Mouse (Mus musculus) intestine, embryonic 16.5 days (tissue): ENCODE results near the gene Phtf1. TPM values are rescaled to one million over a fixed set of nuclear protein-coding genes. Genes with fewer than 3 reads are reported as not detected.
A peak's percentile ranks its signal among the peaks of the same experiment; 100 is the strongest.

Experiments
- ATAC-seq: fragments of 200-750 bp; cut with Nextera tagmentation; 2 replicates; pipeline ENCODE4 v1.8.0; 2017; ENCODE audit warnings: moderate TSS enrichment, moderate library complexity
- H3K27ac ChIP-seq: fragments of 300-500 bp; sonication (generic); 2 replicates; pipeline ENCODE4 v1.5.1; 2014; ENCODE audit warnings: mild to moderate bottlenecking, low read length
- H3K27me3 ChIP-seq: fragments of 300-500 bp; sonication (generic); replicated peaks from 2 replicates; pipeline ENCODE4 v1.6.1; 2014; ENCODE audit warnings: low read length, control low read depth, mixed read lengths; ENCODE audit not compliant: control insufficient read depth, insufficient read depth
- H3K36me3 ChIP-seq: fragments of 300-500 bp; sonication (generic); 2 replicates; pipeline ENCODE4 v1.6.1; 2014; ENCODE audit warnings: low read length, control low read depth; ENCODE audit not compliant: control insufficient read depth, insufficient read depth
- H3K4me1 ChIP-seq: fragments of 300-500 bp; sonication (generic); 2 replicates; pipeline ENCODE4 v1.6.1; 2014; ENCODE audit warnings: low read length, control low read depth, mixed read lengths; ENCODE audit not compliant: control insufficient read depth, insufficient read depth
- H3K4me2 ChIP-seq: fragments of 300-500 bp; sonication (generic); 2 replicates; pipeline ENCODE4 v1.6.1; 2014; ENCODE audit warnings: low read depth, low read length, control low read depth
- H3K4me3 ChIP-seq: fragments of 300-500 bp; sonication (generic); 2 replicates; pipeline ENCODE4 v1.5.1; 2014; ENCODE audit warnings: mild to moderate bottlenecking, low read length
- H3K9ac ChIP-seq: fragments of 300-500 bp; sonication (generic); 2 replicates; pipeline ENCODE4 v1.6.1; 2014; ENCODE audit warnings: low read depth, low read length
- H3K9me3 ChIP-seq: fragments of 300-500 bp; sonication (generic); 2 replicates; pipeline ENCODE4 v1.6.1; 2016; ENCODE audit warnings: low read length, control low read depth; ENCODE audit not compliant: control insufficient read depth
- WGBS: fragments of 180-500 bp; shearing (Covaris S2); extraction: QIAGEN DNeasy Blood & Tissue Kit; methylation state at CpG from one replicate; pipeline ENCODE4 v1.1.7; 2014; 5-methylcytosine and 5-hydroxymethylcytosine counted together
- polyA plus RNA-seq: library from polyadenylated mRNA; unstranded; fragments of >200 nt; fragmentation: Nextera tagmentation; extraction: Ambion mirVana; gene quantifications from 2 replicates; pipeline ENCODE4 v1.2.1, GENCODE M21; 2015

The Phtf1 gene
- polyA plus RNA-seq = 12.7 and 13.5 TPM in 2 replicates

DNA sequence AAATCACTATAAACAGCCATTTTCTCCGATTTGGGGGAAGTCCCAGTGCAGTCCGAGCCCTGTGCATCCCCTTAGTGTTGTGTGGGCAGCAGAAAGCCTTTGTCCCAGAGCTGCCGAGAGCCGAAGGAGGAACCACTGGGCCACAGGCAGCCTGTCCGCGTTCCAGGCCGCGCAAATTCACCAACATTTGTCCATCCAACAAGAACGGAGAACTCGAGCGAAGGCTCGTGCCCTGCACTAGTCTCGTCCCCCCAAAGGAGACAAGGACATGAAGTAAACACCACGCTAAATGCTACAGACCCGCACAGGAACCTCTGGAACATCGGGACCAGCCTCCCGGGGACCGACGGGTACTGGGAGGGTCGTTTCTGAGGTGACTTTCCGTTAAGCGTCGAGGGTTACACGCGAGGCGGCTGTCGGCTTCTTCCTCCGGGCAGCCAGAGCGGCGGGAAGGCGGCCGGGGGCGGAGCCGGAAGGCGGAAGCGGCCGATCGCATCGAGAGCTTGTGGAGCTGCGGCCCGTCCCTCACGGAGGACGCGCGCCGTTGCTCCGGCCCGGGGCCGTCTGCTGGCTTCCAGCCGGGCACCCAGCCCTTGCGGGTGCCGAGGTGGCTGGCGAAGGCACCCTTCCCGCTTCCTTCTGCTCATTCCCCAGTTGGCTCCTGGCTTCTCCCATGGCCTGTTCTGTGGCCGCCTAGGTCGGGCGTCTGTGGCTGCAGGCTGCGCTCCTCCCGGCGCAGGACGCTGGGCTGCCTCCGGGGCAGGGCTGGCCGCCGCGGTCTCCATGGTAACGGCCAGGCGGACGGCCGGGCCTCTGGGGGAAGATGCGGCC, at the start of gene Phtf1:
TSS of gene Phtf1 (plus strand) at position 250 of the 831 bp plus-strand sequence.
- Histone ChIP-seq H3K36me3 (no peaks in the 10 kb centered on the region), H3K4me1 (peaks cover 12% of the 10 kb centered on the region), H3K9me3 (no peaks in the 10 kb centered on the region), H3K27me3 (no peaks in the 10 kb centered on the region), H3K9ac (peak within 1 kb of the TSS; percentile 87), H3K4me2 (peak within 1 kb of the TSS; percentile 83), H3K4me3 (peak within 1 kb of the TSS; percentile 96), H3K27ac (peak within 1 kb of the TSS; percentile 96)
- ATAC-seq = peak; percentile 99
- WGBS = under 1% methylated on average over 69 of the region's 70 CpGs

DNA sequence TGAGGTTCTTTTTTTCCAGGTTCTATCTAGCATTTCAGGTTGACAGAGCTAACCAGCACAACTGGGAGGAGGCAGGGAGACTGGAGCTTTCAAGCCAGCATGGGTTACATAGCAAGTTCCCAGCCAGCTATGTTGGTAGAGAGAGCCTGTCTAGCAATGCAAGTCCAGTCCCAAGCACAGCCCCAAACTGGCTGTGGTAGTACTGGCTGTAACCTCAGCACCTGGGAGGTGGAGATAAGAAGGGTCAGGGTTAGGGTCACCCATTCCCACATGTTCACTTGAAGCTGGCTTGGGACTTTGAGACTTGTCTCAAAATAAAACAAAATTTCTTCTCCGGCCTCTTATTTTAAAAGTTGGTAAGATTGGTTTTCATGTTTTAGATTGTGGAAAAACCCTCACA, 47.8 kb upstream of the Phtf1 start:
- no peak overlapping the region for H3K4me3 ChIP-seq
- no peaks in the 10 kb centered on the region for H3K36me3 ChIP-seq
- peaks cover 13% of the 10 kb centered on the region; the same call in 1 of the 2 replicates for H3K4me1 ChIP-seq
- no peaks in the 10 kb centered on the region for H3K27me3 ChIP-seq
- no peak overlapping the region for H3K9ac ChIP-seq
- no peak overlapping the region for H3K4me2 ChIP-seq
- H3K27ac ChIP-seq = no peak overlapping the region
- WGBS = 93% methylated on average over 1 of the region's 1 CpGs
- H3K9me3 ChIP-seq = no peaks in the 10 kb centered on the region
- no peak for ATAC-seq

DNA sequence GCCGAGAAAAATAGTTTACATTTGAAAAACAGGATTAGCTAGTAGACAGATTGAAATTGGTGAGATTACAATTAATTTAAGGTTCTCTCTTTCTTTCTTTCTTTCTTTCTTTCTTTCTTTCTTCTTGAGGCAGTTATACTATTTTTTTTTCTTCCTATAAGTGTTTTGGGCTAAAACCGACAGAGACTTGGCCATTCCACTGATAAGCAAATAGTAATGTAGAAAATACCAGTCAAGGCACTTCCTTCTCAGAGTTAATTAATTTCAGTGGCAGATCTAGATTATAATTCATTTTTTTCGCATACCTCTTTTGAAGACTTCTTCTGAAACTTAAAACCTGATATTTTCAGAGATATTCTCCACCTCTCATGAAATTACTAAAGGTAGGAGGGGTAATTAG, 42.6 kb upstream of the Phtf1 start:
- WGBS = 62% methylated on average over 3 of the region's 3 CpGs
- Histone ChIP-seq H3K36me3 (no peaks in the 10 kb centered on the region), H3K9ac (no peak overlapping the region), H3K27me3 (no peaks in the 10 kb centered on the region), H3K4me3 (no peak overlapping the region), H3K4me1 (peaks cover 3% of the 10 kb centered on the region; the same call in 1 of the 2 replicates), H3K27ac (no peak overlapping the region), H3K4me2 (no peak overlapping the region), H3K9me3 (no peaks in the 10 kb centered on the region)
- ATAC-seq = no peak

DNA sequence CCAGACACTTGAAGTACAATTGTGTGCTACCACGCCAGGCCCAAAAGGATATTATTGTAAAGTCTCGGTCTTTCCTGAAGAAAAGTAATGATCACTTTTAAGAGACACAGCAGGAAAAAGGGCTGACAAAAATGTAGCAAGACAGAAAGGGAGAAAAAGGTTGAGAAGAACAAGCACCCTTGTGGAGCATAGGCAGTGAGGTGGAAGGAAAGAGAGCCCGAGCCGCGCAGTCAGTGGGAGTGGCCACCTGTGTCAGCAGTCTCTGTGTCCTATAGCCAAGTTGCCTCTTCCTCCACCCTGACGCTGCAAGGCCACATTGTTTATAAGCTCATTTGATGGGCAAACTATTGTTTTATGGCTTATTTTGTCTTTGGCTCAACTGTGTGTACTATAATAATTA, 40.4 kb upstream of the Phtf1 start:
- no peak overlapping the region for H3K27ac ChIP-seq
- no peak overlapping the region for H3K4me2 ChIP-seq
- WGBS = 62% methylated on average over 6 of the region's 6 CpGs
- no peak for ATAC-seq
- no peaks in the 10 kb centered on the region for H3K36me3 ChIP-seq
- H3K4me1 ChIP-seq = peaks cover 3% of the 10 kb centered on the region; the same call in 1 of the 2 replicates
- H3K27me3 ChIP-seq = no peaks in the 10 kb centered on the region
- no peak overlapping the region for H3K9ac ChIP-seq
- no peaks in the 10 kb centered on the region for H3K9me3 ChIP-seq
- no peak overlapping the region for H3K4me3 ChIP-seq

DNA sequence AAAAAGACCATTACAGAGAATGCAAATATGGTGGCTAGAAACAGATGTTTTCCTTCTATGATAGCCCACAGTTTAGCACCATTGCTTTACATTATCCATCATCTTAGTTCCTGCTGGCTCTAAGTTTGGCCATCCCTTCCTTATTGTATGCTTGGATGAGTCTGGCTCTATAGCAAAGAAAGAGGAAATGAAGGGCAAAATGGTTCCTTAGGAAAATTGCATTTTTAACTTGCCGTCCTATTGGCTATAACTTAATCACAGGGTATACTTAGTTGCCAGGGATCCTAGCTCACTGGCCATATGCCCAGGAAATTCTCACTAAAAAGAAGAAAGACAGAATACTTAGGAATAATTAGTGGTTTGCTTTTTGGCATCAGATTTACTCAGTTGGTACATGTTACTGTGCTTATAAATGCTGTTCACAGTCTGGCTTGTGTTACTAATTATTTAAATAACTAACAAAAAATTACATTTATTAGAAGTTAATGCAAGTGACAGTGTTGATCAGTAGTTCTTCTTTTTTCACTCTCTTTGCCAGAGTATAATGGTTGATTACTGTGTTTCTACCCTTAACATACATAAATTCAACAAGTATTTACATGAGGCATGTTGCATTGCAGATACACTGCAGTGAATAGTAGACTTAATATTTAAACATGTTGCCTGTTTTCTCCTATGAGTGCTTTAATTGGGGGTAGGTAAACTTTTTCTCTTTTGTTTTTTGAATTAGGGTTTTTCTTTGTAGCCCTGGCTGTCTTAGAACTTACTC, 22.9 kb upstream of the Phtf1 start:
- H3K4me3 ChIP-seq = no peak overlapping the region
- H3K36me3 ChIP-seq = no peaks in the 10 kb centered on the region
- H3K9me3 ChIP-seq = no peaks in the 10 kb centered on the region
- ATAC-seq = no peak
- H3K27ac ChIP-seq = no peak overlapping the region
- 76% methylated on average over 1 of the region's 1 CpGs for WGBS
- H3K4me1 ChIP-seq = no peaks in the 10 kb centered on the region
- H3K4me2 ChIP-seq = no peak overlapping the region
- no peaks in the 10 kb centered on the region for H3K27me3 ChIP-seq
- no peak overlapping the region for H3K9ac ChIP-seq

DNA sequence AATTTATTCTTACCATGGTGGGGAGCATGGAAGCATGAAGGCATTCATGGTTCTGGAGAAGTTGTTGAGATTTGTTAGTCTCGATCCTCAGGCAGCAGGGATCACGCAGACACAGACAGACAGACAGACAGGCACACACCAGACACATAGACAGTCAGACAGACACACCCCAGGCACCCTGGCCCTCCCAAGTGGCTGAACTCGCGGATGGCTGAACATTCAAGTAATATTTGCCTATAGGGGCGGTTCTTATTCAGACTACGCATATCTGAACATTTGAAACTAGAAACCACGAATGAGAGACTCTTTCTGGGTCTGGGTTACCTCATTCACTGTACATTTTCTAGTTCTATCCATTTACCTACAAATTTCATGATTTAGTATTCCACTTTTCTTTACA, 19.2 kb upstream of the Phtf1 start:
- WGBS = 87% methylated on average over 7 of the region's 7 CpGs
- no peak overlapping the region for H3K9ac ChIP-seq

DNA sequence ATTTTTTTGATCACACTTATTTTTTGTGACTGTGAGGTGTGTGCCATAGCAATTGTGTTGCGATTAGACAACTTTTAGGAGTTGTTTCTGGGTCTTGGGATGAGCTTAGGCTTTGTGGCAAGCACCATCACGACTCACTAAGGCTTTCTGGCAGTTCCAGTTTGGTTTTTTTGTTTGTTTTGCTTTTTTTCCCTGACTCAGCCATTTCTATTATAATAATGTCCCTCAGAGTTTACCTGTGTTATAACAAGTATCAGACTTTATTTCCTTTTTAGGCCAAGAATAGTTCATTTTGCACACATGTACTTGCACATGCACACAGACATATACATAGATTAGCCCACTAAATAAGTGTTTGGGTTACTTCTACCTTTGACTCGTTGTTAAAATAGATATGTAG, 7.3 kb upstream of the Phtf1 start:
- H3K4me2 ChIP-seq = no peak overlapping the region
- H3K36me3 ChIP-seq = peaks cover 4% of the 10 kb centered on the region; the same call in 1 of the 2 replicates
- 90% methylated on average over 3 of the region's 3 CpGs for WGBS
- ATAC-seq = no peak
- no peaks in the 10 kb centered on the region for H3K27me3 ChIP-seq
- H3K4me1 ChIP-seq = no peaks in the 10 kb centered on the region
- H3K9ac ChIP-seq = no peak overlapping the region
- H3K4me3 ChIP-seq = no peak overlapping the region
- H3K27ac ChIP-seq = no peak overlapping the region
- no peaks in the 10 kb centered on the region for H3K9me3 ChIP-seq

More for the DNA sequence above, 19.2 kb upstream of the Phtf1 start:
- H3K9me3 ChIP-seq = no peaks in the 10 kb centered on the region
- no peaks in the 10 kb centered on the region for H3K36me3 ChIP-seq
- H3K4me1 ChIP-seq = no peaks in the 10 kb centered on the region
- no peak overlapping the region for H3K4me3 ChIP-seq
- H3K27me3 ChIP-seq = no peaks in the 10 kb centered on the region
- H3K4me2 ChIP-seq = no peak overlapping the region
- no peak overlapping the region for H3K27ac ChIP-seq
- no peak for ATAC-seq

DNA sequence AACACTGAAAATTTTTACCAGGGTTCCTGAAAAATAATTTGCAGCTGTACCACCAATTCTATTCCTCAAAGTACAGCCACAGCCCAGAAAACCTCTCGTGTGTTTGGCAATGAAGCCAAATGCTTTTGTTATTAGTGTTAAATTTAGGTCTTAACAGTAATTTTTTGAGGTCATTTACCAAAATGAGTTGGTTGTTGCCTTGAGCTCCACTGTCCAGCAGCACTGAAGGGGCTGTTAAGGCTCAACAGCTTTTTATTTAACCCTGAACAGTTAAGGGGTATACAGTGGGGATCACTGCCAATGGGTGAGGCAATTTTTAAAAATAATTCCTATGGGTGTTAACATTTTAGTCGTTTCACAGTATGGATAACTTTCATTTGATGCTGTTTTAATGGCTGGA, 679 bp upstream of the Phtf1 start:
- ATAC-seq = no peak
- H3K4me1 ChIP-seq = peaks cover 12% of the 10 kb centered on the region
- H3K27me3 ChIP-seq = no peaks in the 10 kb centered on the region
- H3K4me3 ChIP-seq = peak overlapping the region; percentile 96
- H3K4me2 ChIP-seq = peak overlapping the region; percentile 83
- H3K9ac ChIP-seq = peak overlapping the region; percentile 87
- H3K36me3 ChIP-seq = 0 out of 2 replicates have a peak, but pooled peaks cover 2% of the 10 kb centered on the region
- WGBS = 30% methylated on average over 2 of the region's 2 CpGs
- no peak overlapping the region; the same call in 1 of the 2 replicates for H3K27ac ChIP-seq
- H3K9me3 ChIP-seq = no peaks in the 10 kb centered on the region

DNA sequence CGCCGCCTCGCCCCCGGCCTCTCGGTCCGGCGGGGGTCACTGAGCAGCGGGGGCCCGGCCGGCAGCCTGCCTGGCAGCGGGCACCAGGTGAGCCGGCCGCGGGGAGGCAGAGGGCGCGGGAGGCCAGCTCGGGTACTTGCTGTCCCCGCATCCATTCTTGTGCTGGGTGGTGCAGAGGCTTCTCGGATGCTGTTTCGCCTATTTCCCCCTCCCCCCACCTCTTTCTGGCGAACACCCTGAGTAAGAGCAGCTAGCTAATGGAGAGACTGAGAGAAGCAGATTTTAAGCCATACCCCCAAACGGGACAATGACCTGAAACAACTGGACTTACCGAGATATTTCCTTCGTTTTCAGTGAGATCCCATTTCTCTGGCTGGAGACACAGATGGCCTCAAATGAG, 791 bp downstream of the Phtf1 start:
- ATAC-seq = peak; percentile 60
- peak overlapping the region; percentile 96 for H3K27ac ChIP-seq

More for the DNA sequence above, 791 bp downstream of the Phtf1 start:
- H3K9ac ChIP-seq = peak overlapping the region; percentile 87
- WGBS = 2% methylated on average over 13 of the region's 24 CpGs
- no peaks in the 10 kb centered on the region for H3K27me3 ChIP-seq
- H3K4me2 ChIP-seq = peak overlapping the region; percentile 83
- H3K9me3 ChIP-seq = no peaks in the 10 kb centered on the region
- peak overlapping the region; percentile 96 for H3K4me3 ChIP-seq
- H3K36me3 ChIP-seq = no peaks in the 10 kb centered on the region
- H3K4me1 ChIP-seq = peaks cover 12% of the 10 kb centered on the region
